Mouse (Mus musculus) MEL (cell line): ENCODE results near the gene Gm29776. TPM values are rescaled to one million over a fixed set of nuclear protein-coding genes. Genes with fewer than 3 reads are reported as not detected.

Experiments
- DNase-seq: peaks from one replicate; pipeline ENCODE4 v3.0.0; 2011; ENCODE audit warnings: low read depth, low spot score
- H3K27ac ChIP-seq: 2 replicates; pipeline ENCODE4 v1.5.1; 2012; ENCODE audit warnings: low read depth, mild to moderate bottlenecking, control low read depth, low read length, moderate library complexity; ENCODE audit not compliant: control insufficient read depth
- H3K27me3 ChIP-seq, 2 experiments: fragments of 150-350 bp in 1 of 2; sonication (generic) in 1 of 2; 2 replicates each; pipeline ENCODE4 v1.6.1; 2012; ENCODE audit warnings: low read length in 2 of 2, mild to moderate bottlenecking in 2 of 2, improper control_type of control experiment in 1 of 2, moderate library complexity in 1 of 2; ENCODE audit not compliant: insufficient read depth in 2 of 2, control insufficient read depth in 1 of 2
- H3K36me3 ChIP-seq, 2 experiments: 2 replicates each; pipeline ENCODE4 v1.6.1; 2012 to 2014; ENCODE audit warnings: low read length in 2 of 2, improper control_type of control experiment in 1 of 2, inconsistent platforms in 1 of 2, mild to moderate bottlenecking in 1 of 2; ENCODE audit not compliant: insufficient read depth in 2 of 2, control insufficient read depth in 1 of 2
- H3K4me1 ChIP-seq, 2 experiments: fragments of 150-350 bp in 1 of 2; sonication (generic) in 1 of 2; 2 replicates each; pipeline ENCODE4 v1.6.1; 2012; ENCODE audit warnings: low read length in 2 of 2, improper control_type of control experiment in 1 of 2, mild to moderate bottlenecking in 1 of 2; ENCODE audit not compliant: insufficient read depth in 2 of 2, control insufficient read depth in 1 of 2
- H3K4me3 ChIP-seq, 2 experiments: fragments of 150-350 bp in 1 of 2; sonication (generic) in 1 of 2; 2 replicates each; pipeline ENCODE4 v1.5.1; 2012; ENCODE audit warnings: low read depth in 2 of 2, low read length in 2 of 2, mild to moderate bottlenecking in 2 of 2, moderate library complexity in 2 of 2, control low read depth in 1 of 2, improper control_type of control experiment in 1 of 2; ENCODE audit not compliant: control insufficient read depth in 1 of 2, insufficient read depth in 1 of 2
- H3K79me2 ChIP-seq: 2 replicates; pipeline ENCODE4 v1.6.1; 2012; ENCODE audit warnings: mild to moderate bottlenecking, low read length, moderate library complexity; ENCODE audit not compliant: control insufficient read depth, poor library complexity, insufficient read depth
- H3K9ac ChIP-seq: 2 replicates; pipeline ENCODE4 v1.6.1; 2012; ENCODE audit warnings: low read depth, mild to moderate bottlenecking, control low read depth, low read length, moderate library complexity; ENCODE audit not compliant: control insufficient read depth, poor library complexity, severe bottlenecking
- H3K9me3 ChIP-seq: fragments of 150-350 bp; sonication (generic); replicated peaks from 2 replicates; pipeline ENCODE4 v1.6.1; 2012; ENCODE audit warnings: mild to moderate bottlenecking, low read length, improper control_type of control experiment, moderate library complexity; ENCODE audit not compliant: insufficient read depth
- CHD2 ChIP-seq: IDR thresholded peaks from 2 replicates; pipeline ENCODE4 v1.6.1; 2011; ENCODE audit warnings: low read length, improper control_type of control experiment
- ETS1 ChIP-seq: IDR thresholded peaks from 2 replicates; pipeline ENCODE4 v1.6.1; 2012; ENCODE audit warnings: low read depth, mild to moderate bottlenecking, inconsistent platforms, low read length, improper control_type of control experiment, moderate library complexity
- GATA1 ChIP-seq: IDR thresholded peaks from 2 replicates; pipeline ENCODE4 v1.6.1; 2011; ENCODE audit warnings: low read depth, low read length, improper control_type of control experiment
- HCFC1 ChIP-seq: IDR thresholded peaks from 2 replicates; pipeline ENCODE4 v1.6.1; 2012; ENCODE audit warnings: low read depth, mild to moderate bottlenecking, inconsistent platforms, low read length, improper control_type of control experiment, moderate library complexity
- MAFK ChIP-seq: IDR thresholded peaks from 2 replicates; pipeline ENCODE4 v1.6.1; 2011; ENCODE audit warnings: low read depth, mild to moderate bottlenecking, low read length, improper control_type of control experiment, borderline replicate concordance
- MAX ChIP-seq: IDR thresholded peaks from 2 replicates; pipeline ENCODE4 v1.6.1; 2011; ENCODE audit warnings: low read length, improper control_type of control experiment
- MAZ ChIP-seq: IDR thresholded peaks from 2 replicates; pipeline ENCODE4 v1.6.1; 2012; ENCODE audit warnings: low read depth, mild to moderate bottlenecking, inconsistent platforms, low read length, improper control_type of control experiment
- MEF2A ChIP-seq: IDR thresholded peaks from 2 replicates; pipeline ENCODE4 v1.6.1; 2014; ENCODE audit warnings: low read depth, mild to moderate bottlenecking, inconsistent platforms, low read length, improper control_type of control experiment; ENCODE audit not compliant: poor library complexity, insufficient replicate concordance, severe bottlenecking; ENCODE audit errors: extremely low read depth
- MXI1 ChIP-seq: IDR thresholded peaks from 2 replicates; pipeline ENCODE4 v1.6.1; 2011; ENCODE audit warnings: mild to moderate bottlenecking, low read depth, low read length, improper control_type of control experiment
- NELFE ChIP-seq: IDR thresholded peaks from 2 replicates; pipeline ENCODE4 v1.6.1; 2011; ENCODE audit warnings: low read depth, low read length, improper control_type of control experiment
- NRF1 ChIP-seq: IDR thresholded peaks from 2 replicates; pipeline ENCODE4 v1.6.1; 2014; ENCODE audit warnings: low read depth, mild to moderate bottlenecking, inconsistent platforms, low read length, improper control_type of control experiment, moderate library complexity; ENCODE audit not compliant: poor library complexity, insufficient read depth, severe bottlenecking
- POLR2AphosphoS5 ChIP-seq: IDR thresholded peaks from 2 replicates; pipeline ENCODE4 v1.6.1; 2012; ENCODE audit warnings: low read depth, borderline replicate concordance, mild to moderate bottlenecking, inconsistent platforms, low read length, moderate library complexity, mixed read lengths
- RAD21 ChIP-seq: IDR thresholded peaks from 2 replicates; pipeline ENCODE4 v1.6.1; 2011; ENCODE audit warnings: mild to moderate bottlenecking, low read depth, low read length, improper control_type of control experiment
- SIN3A ChIP-seq: IDR thresholded peaks from 2 replicates; pipeline ENCODE4 v1.6.1; 2012; ENCODE audit warnings: low read length, improper control_type of control experiment, inconsistent platforms
- SMC3 ChIP-seq: IDR thresholded peaks from 2 replicates; pipeline ENCODE4 v1.6.1; 2011; ENCODE audit warnings: low read depth, low read length, improper control_type of control experiment
- TCF12 ChIP-seq: IDR thresholded peaks from 2 replicates; pipeline ENCODE4 v1.6.1; 2014; ENCODE audit warnings: low read depth, mild to moderate bottlenecking, inconsistent platforms, low read length, improper control_type of control experiment, moderate library complexity
- UBTF ChIP-seq: IDR thresholded peaks from 2 replicates; pipeline ENCODE4 v1.6.1; 2012; ENCODE audit warnings: low read depth, mild to moderate bottlenecking, inconsistent platforms, low read length, improper control_type of control experiment, moderate library complexity, borderline replicate concordance; ENCODE audit not compliant: insufficient read depth
- USF2 ChIP-seq, 2 experiments: IDR thresholded peaks; 2 replicates each; pipeline ENCODE4 v1.6.1; 2011 to 2012; ENCODE audit warnings: improper control_type of control experiment in 2 of 2, low read length in 2 of 2, borderline replicate concordance in 1 of 2, inconsistent platforms in 1 of 2, low read depth in 1 of 2, mild to moderate bottlenecking in 1 of 2; ENCODE audit not compliant: insufficient read depth in 1 of 2
- ZC3H11A ChIP-seq: IDR thresholded peaks from 2 replicates; pipeline ENCODE4 v1.6.1; 2012; ENCODE audit warnings: low read depth, mild to moderate bottlenecking, inconsistent platforms, low read length, improper control_type of control experiment
- ZKSCAN1 ChIP-seq: IDR thresholded peaks from 2 replicates; pipeline ENCODE4 v1.6.1; 2012; ENCODE audit warnings: low read depth, mild to moderate bottlenecking, inconsistent platforms, low read length, improper control_type of control experiment, moderate library complexity
- ZMIZ1 ChIP-seq: IDR thresholded peaks from 2 replicates; pipeline ENCODE4 v1.6.1; 2012; ENCODE audit warnings: low read depth, mild to moderate bottlenecking, inconsistent platforms, low read length, improper control_type of control experiment, moderate library complexity
- ZNF384 ChIP-seq: IDR thresholded peaks from 2 replicates; pipeline ENCODE4 v1.6.1; 2012; ENCODE audit warnings: low read depth, mild to moderate bottlenecking, inconsistent platforms, low read length, improper control_type of control experiment
- polyA plus RNA-seq, 2 experiments: library from polyadenylated mRNA; stranded (reverse) in 1 of 2; unstranded in 1 of 2; fragments of >175 nt in 1 of 2; fragments of >200 nt in 1 of 2; gene quantifications; 2 replicates each; pipeline versions ENCODE4 v1.2.1 to v1.2.4; 2012; ENCODE audit warnings: low replicate concordance in 2 of 2, low read depth in 1 of 2; ENCODE audit not compliant: insufficient read length in 2 of 2, insufficient read depth in 1 of 2, missing spikeins in 1 of 2
- total RNA-seq: library from RNA; depleted of rRNA; stranded (reverse); fragments of 300-350 nt; gene quantifications from 2 replicates; pipeline ENCODE4 v1.2.3, GENCODE M21; 2012

Gm29776 gene
- total and polyA plus RNA-seq, 3 experiments = not detected

DNA sequence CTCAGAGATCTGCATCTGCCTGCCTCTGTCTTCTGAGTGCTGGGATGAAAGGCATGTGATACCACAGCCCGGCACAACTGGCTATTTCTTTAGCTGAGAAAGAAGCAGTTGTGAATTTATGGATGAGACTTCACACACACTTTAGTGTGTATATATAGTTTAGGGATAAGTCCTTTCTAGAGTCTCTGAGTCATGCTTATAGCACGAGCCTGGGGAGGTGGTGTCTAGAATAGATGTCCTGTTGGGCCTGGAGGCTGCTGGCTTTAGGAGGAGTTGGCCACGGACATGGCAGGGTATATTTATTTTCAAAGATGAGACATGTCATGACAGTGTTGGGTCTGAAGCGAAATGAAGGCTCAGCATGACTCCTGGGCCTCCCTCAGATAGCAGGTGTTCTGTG is 35.4 kb upstream of the Gm29776 start:
- Histone ChIP-seq H3K9me3 (no peaks in the 10 kb centered on the region), H3K36me3 (no peaks in the 10 kb centered on the region), H3K4me1 (peaks cover 0 to 16% of the 10 kb centered on the region in 2 experiments; a peak in 3 of 4 replicates), H3K27me3 (no peaks in the 10 kb centered on the region; a peak in 1 of 4 replicates), H3K27ac (no peak overlapping the region), H3K9ac (no peak overlapping the region), H3K79me2 (no peaks in the 10 kb centered on the region), H3K4me3 (no peak overlapping the region)
- TF ChIP-seq MXI1 = no peak
- TF ChIP-seq GATA1 = no peak
- TF ChIP-seq HCFC1 = no peak
- TF ChIP-seq ZC3H11A = no peak
- TF ChIP-seq USF2 (IDR thresholded peaks at IDR 0.05; ENCODE audit: borderline replicate concordance in 1 of 2, insufficient read depth in 1 of 2, low read depth in 1 of 2, low read length in 2 of 2) = no peak
- no peak for TF ChIP-seq ZMIZ1
- TF ChIP-seq ZKSCAN1 = no peak
- TF ChIP-seq ETS1 = no peak
- no peak for TF ChIP-seq NELFE
- no peak for TF ChIP-seq RAD21
- no peak for TF ChIP-seq POLR2AphosphoS5
- no peak for TF ChIP-seq MAFK
- TF ChIP-seq NRF1 = no peak
- TF ChIP-seq MEF2A = no peak
- no peak for TF ChIP-seq SIN3A
- TF ChIP-seq ZNF384 = no peak
- TF ChIP-seq SMC3 = no peak
- TF ChIP-seq UBTF = no peak
- no peak for DNase-seq

DNA sequence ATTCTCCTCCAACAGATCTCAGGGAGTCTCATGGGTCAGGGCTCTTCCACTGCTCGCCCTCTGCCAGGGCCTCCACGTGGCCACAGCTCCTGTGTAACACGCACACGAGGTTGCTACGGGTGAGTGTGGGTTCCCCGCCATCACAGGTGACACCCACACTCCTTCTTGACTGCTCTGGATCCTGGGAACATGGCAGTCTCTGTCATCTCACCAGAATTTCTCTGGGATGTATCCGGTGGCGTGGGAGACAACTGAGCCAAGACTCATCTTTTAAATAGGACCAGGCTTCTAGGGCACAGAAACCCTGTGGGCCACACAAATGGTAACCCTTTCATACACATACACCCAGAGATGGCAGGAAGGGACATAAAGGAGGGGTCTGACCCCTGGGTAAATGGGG is 33.6 kb upstream of the Gm29776 start:
- H3K4me1 ChIP-seq = peaks cover 0 to 16% of the 10 kb centered on the region in 2 experiments; a peak in 3 of 4 replicates
- DNase-seq = no peak
- no peak overlapping the region for H3K9ac ChIP-seq
- TF ChIP-seq MAX (no peak), UBTF (no peak), RAD21 (no peak), TCF12 (no peak), CHD2 (no peak), ZMIZ1 (no peak), MAZ (no peak)
- no peaks in the 10 kb centered on the region for H3K27me3 ChIP-seq
- H3K79me2 ChIP-seq = no peaks in the 10 kb centered on the region
- no peaks in the 10 kb centered on the region for H3K9me3 ChIP-seq
- H3K36me3 ChIP-seq = no peaks in the 10 kb centered on the region
- no peak overlapping the region for H3K4me3 ChIP-seq
- no peak overlapping the region for H3K27ac ChIP-seq
